Mouse (Mus musculus) thymus, adult 2 months (tissue): ENCODE data around the gene Gkn1. TPM values are rescaled to one million over a fixed set of nuclear protein-coding genes. Genes with fewer than 3 reads are reported as not detected.

Experiments used
- DNase-seq: peaks from one replicate; pipeline ENCODE4 v3.0.0; 2021
- H3K27ac ChIP-seq: fragments of 200-500 bp; 2 replicates; pipeline ENCODE4 v1.5.1; 2012; ENCODE audit warnings: low read length, control low read depth; ENCODE audit not compliant: control insufficient read depth, insufficient read depth
- H3K27me3 ChIP-seq: fragments of 200-500 bp; 2 replicates; pipeline ENCODE4 v1.6.1; 2012; ENCODE audit warnings: mild to moderate bottlenecking, low read length, moderate library complexity, mixed read lengths; ENCODE audit not compliant: control insufficient read depth, insufficient read depth
- H3K36me3 ChIP-seq: fragments of 200-500 bp; 2 replicates; pipeline ENCODE4 v1.6.1; 2012; ENCODE audit warnings: mild to moderate bottlenecking, low read length, moderate library complexity; ENCODE audit not compliant: control insufficient read depth, insufficient read depth
- H3K4me1 ChIP-seq: fragments of 200-500 bp; replicated peaks from 2 replicates; pipeline ENCODE4 v1.6.1; 2012; ENCODE audit warnings: low read length; ENCODE audit not compliant: control insufficient read depth, insufficient read depth
- H3K4me3 ChIP-seq: fragments of 200-500 bp; 2 replicates; pipeline ENCODE4 v1.5.1; 2012; ENCODE audit warnings: mild to moderate bottlenecking, low read length, control low read depth, moderate library complexity; ENCODE audit not compliant: control insufficient read depth, insufficient read depth
- CTCF ChIP-seq: fragments of 200-500 bp; IDR thresholded peaks from 2 replicates; pipeline ENCODE4 v1.5.1; 2012; ENCODE audit warnings: mild to moderate bottlenecking, control low read depth, low read length, moderate library complexity, borderline replicate concordance; ENCODE audit not compliant: control insufficient read depth, poor library complexity, insufficient read depth; ENCODE audit errors: extremely low read depth
- POLR2A ChIP-seq: fragments of 200-500 bp; IDR thresholded peaks from 2 replicates; pipeline ENCODE4 v1.6.1; 2012; ENCODE audit warnings: mild to moderate bottlenecking, low read length, control low read depth, moderate library complexity; ENCODE audit not compliant: control insufficient read depth, poor library complexity, insufficient read depth; ENCODE audit errors: extremely low read depth
- WGBS: fragments of 180-500 bp; shearing (Covaris S2); methylation state at CpG from one replicate; pipeline ENCODE4 v1.1.7; 2018; 5-methylcytosine and 5-hydroxymethylcytosine counted together
- polyA plus RNA-seq: library from polyadenylated mRNA; depleted of rRNA; stranded (reverse); fragments of >200 nt; gene quantifications from 2 replicates; pipeline ENCODE4 v1.2.3, GENCODE M21; 2012

The Gkn1 gene
- polyA plus RNA-seq, 1 experiment = 0.75 TPM

DNA sequence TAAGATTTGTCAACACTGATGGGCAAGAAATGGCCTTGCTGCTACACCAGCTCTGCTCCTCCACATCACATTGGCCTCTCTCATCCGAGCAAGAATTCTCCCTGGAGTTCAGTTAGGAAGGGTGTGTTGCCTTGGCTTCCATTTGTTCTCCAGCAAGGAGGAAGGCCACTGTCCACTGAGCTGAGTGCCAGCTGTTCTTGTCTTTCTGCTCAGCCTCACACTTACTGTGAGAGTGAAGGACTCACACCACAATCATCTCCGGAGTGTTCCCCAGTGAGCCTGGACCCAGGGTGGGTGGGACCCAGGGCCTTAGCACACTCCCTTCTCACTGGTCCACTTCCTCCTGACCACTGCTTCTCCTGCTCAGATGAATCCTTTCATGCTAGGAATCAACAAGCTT, 23.8 kb downstream of the Gkn1 start:
- Histone ChIP-seq H3K27me3 (no peaks in the 10 kb centered on the region), H3K4me3 (no peak overlapping the region), H3K4me1 (peaks cover 5% of the 10 kb centered on the region; the same call in 1 of the 2 replicates), H3K36me3 (no peaks in the 10 kb centered on the region), H3K27ac (no peak overlapping the region)
- no peak for TF ChIP-seq POLR2A
- no peak for TF ChIP-seq CTCF
- DNase-seq = no peak
- 93% methylated on average over 2 of the region's 2 CpGs for WGBS

DNA sequence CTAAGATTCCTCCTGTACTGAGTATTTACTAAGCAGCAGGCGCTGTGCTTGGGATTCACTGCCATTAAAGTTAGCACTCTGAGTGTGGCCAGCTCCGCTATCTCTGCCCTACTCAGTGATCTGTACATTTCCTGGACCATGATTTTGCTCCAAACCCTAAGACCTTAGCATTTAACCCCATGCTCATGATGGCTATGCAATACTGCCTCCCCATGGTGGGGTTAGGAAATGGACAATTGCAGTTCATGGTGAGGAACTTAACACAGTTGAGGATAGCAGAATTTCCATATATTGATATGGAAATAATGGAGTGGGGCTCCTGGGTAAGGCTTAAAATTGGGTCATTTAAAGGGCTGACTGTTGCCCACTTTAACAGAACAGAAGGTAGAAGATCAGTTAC, 27.4 kb downstream of the Gkn1 start:
- Histone ChIP-seq H3K36me3 (no peaks in the 10 kb centered on the region), H3K27me3 (no peaks in the 10 kb centered on the region), H3K4me3 (no peak overlapping the region), H3K4me1 (peaks cover 7% of the 10 kb centered on the region; the same call in 1 of the 2 replicates), H3K27ac (no peak overlapping the region)
- DNase-seq = peak; percentile 72
- TF ChIP-seq POLR2A (no peak), CTCF (no peak)
- 89% methylated on average over 2 of the region's 2 CpGs for WGBS

DNA sequence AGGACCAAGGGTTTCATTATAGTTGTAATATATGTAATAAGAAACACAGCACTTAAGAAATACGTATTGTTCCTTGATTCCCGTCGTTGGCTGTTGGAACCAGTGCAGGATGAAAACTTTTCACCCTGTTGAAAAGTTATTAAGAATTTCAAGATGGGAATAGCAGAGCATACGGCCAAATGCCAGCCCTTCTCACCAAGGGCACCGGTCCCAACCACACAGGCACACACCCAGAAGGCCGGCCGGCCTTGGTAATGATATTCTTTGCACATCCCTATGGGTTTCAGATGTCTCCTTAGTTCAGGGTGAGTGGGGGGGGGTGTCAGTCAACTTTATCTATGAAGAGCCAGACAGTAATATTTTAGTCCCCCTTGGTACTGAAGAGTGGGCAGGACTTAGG, 32.1 kb downstream of the Gkn1 start:
- Histone ChIP-seq H3K4me3 (no peak overlapping the region), H3K4me1 (peaks cover 7% of the 10 kb centered on the region; the same call in 1 of the 2 replicates), H3K27me3 (no peaks in the 10 kb centered on the region), H3K36me3 (no peaks in the 10 kb centered on the region), H3K27ac (no peak overlapping the region)
- no peak for DNase-seq
- WGBS = 97% methylated on average over 7 of the region's 7 CpGs
- TF ChIP-seq CTCF = no peak
- no peak for TF ChIP-seq POLR2A

DNA sequence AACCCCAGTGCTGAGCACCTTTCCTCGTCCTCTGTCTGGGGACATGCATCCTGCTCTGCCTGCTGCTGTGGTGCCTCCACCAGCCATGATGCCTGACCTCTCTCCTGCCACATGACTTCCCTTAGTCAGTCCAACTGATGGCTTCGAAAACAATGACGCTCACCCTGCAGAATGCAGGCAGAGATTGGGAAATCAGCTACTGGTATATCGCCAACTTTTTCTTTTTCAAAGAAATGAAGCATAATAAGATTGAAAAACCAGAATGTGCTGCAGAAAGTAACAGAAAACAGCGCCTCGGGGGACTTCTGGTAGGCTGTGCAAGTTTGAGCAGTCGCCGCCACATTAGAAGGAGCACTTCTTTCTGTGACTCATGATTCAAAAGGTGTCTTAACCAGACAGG, 33.8 kb downstream of the Gkn1 start:
- H3K4me1 ChIP-seq = 0 out of 2 replicates have a peak, but pooled peaks cover 2% of the 10 kb centered on the region
- WGBS = 93% methylated on average over 8 of the region's 8 CpGs
- H3K36me3 ChIP-seq = no peaks in the 10 kb centered on the region
- no peak for DNase-seq
- no peaks in the 10 kb centered on the region for H3K27me3 ChIP-seq
- no peak overlapping the region for H3K4me3 ChIP-seq
- TF ChIP-seq CTCF (no peak), POLR2A (no peak)
- no peak overlapping the region for H3K27ac ChIP-seq

DNA sequence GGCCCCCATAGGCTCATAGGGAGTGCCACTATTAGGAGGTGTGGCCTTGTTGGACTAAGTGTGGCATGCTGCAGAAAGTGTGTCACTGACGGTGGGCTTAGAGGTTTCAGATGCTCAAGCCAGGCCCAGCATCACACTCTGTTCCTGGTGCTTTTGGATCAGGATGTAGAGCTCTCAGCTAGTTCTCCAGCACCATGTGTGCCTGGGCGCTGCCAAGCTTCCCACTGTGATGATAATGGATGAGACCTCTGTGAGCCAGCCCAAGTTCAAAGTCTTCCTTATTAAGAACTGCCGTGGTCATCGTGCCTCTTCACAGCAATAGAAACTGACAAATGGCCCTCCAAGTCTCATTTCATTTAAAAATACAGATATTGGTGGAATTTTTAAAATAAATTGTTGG, 38.0 kb downstream of the Gkn1 start:
- no peak overlapping the region for H3K27ac ChIP-seq
- DNase-seq = no peak
- WGBS = 91% methylated on average over 4 of the region's 4 CpGs
- no peak overlapping the region for H3K4me3 ChIP-seq
- H3K36me3 ChIP-seq = no peaks in the 10 kb centered on the region
- TF ChIP-seq POLR2A (no peak), CTCF (no peak)
- no peaks in the 10 kb centered on the region for H3K4me1 ChIP-seq
- no peaks in the 10 kb centered on the region for H3K27me3 ChIP-seq

DNA sequence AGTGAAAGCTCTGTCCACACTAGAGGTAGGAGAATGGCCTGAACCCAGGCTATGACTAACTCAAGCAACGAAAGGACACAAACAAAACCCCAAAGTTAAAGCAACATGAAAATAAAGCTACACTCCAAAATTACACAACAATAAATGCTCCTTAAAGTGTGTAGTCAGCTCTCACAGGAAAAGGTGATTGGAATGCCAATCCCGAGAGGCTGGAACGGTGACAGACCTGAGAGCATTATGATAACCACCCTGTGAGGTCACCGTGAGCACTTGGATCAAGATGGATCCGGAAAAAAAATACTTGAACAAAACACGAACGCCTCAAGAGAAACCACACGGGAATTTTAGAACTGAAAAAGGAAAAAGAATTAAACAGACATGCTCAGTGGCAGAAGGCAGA, 46.3 kb downstream of the Gkn1 start:
- Histone ChIP-seq H3K36me3 (no peaks in the 10 kb centered on the region), H3K27me3 (no peaks in the 10 kb centered on the region), H3K27ac (no peak overlapping the region), H3K4me3 (no peak overlapping the region), H3K4me1 (no peaks in the 10 kb centered on the region)
- WGBS = 89% methylated on average over 8 of the region's 8 CpGs
- no peak for DNase-seq
- TF ChIP-seq POLR2A (no peak), CTCF (no peak)

DNA sequence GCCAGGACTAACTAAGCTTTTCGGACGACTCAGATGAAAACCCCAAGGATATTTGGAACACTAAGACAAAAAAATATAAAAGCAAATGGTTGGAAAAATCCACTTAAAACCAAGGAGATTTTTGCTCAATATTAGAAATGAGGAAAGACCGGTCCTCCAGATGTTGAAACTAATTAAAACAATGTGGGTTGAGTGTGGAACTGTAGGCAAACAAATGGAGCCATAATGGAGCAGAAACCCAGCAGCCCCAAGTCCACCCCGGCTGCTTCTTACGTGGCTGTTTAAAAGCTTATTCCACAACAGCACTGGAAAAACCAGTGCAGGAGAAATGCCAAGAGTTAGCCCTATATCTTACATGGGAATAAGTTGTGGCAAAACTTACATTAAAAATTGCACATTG, 48.0 kb downstream of the Gkn1 start:
- no peaks in the 10 kb centered on the region for H3K36me3 ChIP-seq
- no peaks in the 10 kb centered on the region for H3K4me1 ChIP-seq
- TF ChIP-seq POLR2A (no peak), CTCF (no peak)
- H3K27me3 ChIP-seq = no peaks in the 10 kb centered on the region
- H3K27ac ChIP-seq = no peak overlapping the region
- no peak for DNase-seq
- 95% methylated on average over 5 of the region's 5 CpGs for WGBS
- no peak overlapping the region for H3K4me3 ChIP-seq
